Mouse (Mus musculus) CH12.LX (cell line): Measurements from ENCODE around the gene Adcy10. TPM values are rescaled to one million over a fixed set of nuclear protein-coding genes. Genes with fewer than 3 reads are reported as not detected.

Experiments used
- DNase-seq: peaks from one replicate; pipeline ENCODE4 v3.0.0-alpha.2; 2013; ENCODE audit errors: extremely low read depth
- H3K27ac ChIP-seq: 2 replicates; pipeline ENCODE4 v1.5.1; 2012; ENCODE audit warnings: low read depth, mild to moderate bottlenecking, control low read depth, moderate library complexity; ENCODE audit not compliant: insufficient read depth
- H3K27me3 ChIP-seq: replicated peaks from 2 replicates; pipeline ENCODE3; 2012; ENCODE audit warnings: inconsistent platforms
- H3K36me3 ChIP-seq, 2 experiments: replicated peaks in 1 of 2; 2 replicates each; pipeline versions ENCODE3 to v1.6.1; 2012; ENCODE audit warnings: inconsistent platforms in 1 of 2, low read length in 1 of 2, mild to moderate bottlenecking in 1 of 2, mixed read lengths in 1 of 2, moderate library complexity in 1 of 2; ENCODE audit not compliant: control insufficient read depth in 1 of 2, insufficient read depth in 1 of 2
- H3K4me1 ChIP-seq, 2 experiments: 2 replicates each; pipeline ENCODE4 v1.6.1; 2012; ENCODE audit warnings: inconsistent platforms in 1 of 2, moderate library complexity in 1 of 2; ENCODE audit not compliant: insufficient read depth in 2 of 2, control insufficient read depth in 1 of 2
- H3K4me2 ChIP-seq: 2 replicates; pipeline ENCODE4 v1.6.1; 2012; ENCODE audit warnings: low read depth, mild to moderate bottlenecking, control low read depth; ENCODE audit not compliant: poor library complexity, insufficient read depth, severe bottlenecking
- H3K4me3 ChIP-seq, 3 experiments: fragments of 150-350 bp in 1 of 3; sonication (generic) in 1 of 3; replicated peaks in 1 of 3; 2 replicates each; pipeline versions ENCODE3 to v1.5.1; 2011 to 2012; ENCODE audit warnings: low read depth in 2 of 3, low read length in 2 of 3, mild to moderate bottlenecking in 2 of 3, moderate library complexity in 2 of 3, control low read depth in 1 of 3, improper control_type of control experiment in 1 of 3, inconsistent platforms in 1 of 3, mixed read lengths in 1 of 3; ENCODE audit not compliant: poor library complexity in 1 of 3
- H3K79me2 ChIP-seq: replicated peaks from 2 replicates; pipeline ENCODE4 v1.6.1; 2012; ENCODE audit warnings: mild to moderate bottlenecking, moderate library complexity; ENCODE audit not compliant: control insufficient read depth, poor library complexity, insufficient read depth, severe bottlenecking; ENCODE audit errors: extremely low read depth
- H3K9ac ChIP-seq: 2 replicates; pipeline ENCODE4 v1.6.1; 2012; ENCODE audit warnings: low read depth, mild to moderate bottlenecking, control low read depth, moderate library complexity; ENCODE audit not compliant: insufficient read depth
- H3K9me3 ChIP-seq: replicated peaks from 2 replicates; pipeline ENCODE3; 2012; ENCODE audit warnings: low read length, inconsistent platforms, mixed read lengths
- BHLHE40 ChIP-seq: IDR thresholded peaks from 2 replicates; pipeline ENCODE4 v1.6.1; 2011; ENCODE audit warnings: mild to moderate bottlenecking, low read depth, low read length, improper control_type of control experiment
- CTCF ChIP-seq, 2 experiments: IDR thresholded peaks in 1 of 2; conservative IDR thresholded peaks in 1 of 2; 2 replicates each; pipeline ENCODE4 v1.5.1; 2011 to 2012; ENCODE audit warnings: low read depth in 2 of 2, low read length in 2 of 2, improper control_type of control experiment in 1 of 2, inconsistent platforms in 1 of 2, mild to moderate bottlenecking in 1 of 2, moderate library complexity in 1 of 2
- E2F4 ChIP-seq: IDR thresholded peaks from 2 replicates; pipeline ENCODE4 v1.6.1; 2011; ENCODE audit warnings: low read depth, low read length, improper control_type of control experiment; ENCODE audit not compliant: insufficient replicate concordance
- ELF1 ChIP-seq: IDR thresholded peaks from 2 replicates; pipeline ENCODE4 v1.6.1; 2014; ENCODE audit warnings: low read depth, mild to moderate bottlenecking, inconsistent platforms, low read length, improper control_type of control experiment
- GABPA ChIP-seq: IDR thresholded peaks from 2 replicates; pipeline ENCODE4 v1.6.1; 2012; ENCODE audit warnings: low read depth, low read length, improper control_type of control experiment, inconsistent platforms; ENCODE audit not compliant: insufficient replicate concordance
- HCFC1 ChIP-seq: IDR thresholded peaks from 2 replicates; pipeline ENCODE4 v1.6.1; 2012; ENCODE audit warnings: low read depth, mild to moderate bottlenecking, inconsistent platforms, low read length, improper control_type of control experiment
- KAT2A ChIP-seq: IDR thresholded peaks from 2 replicates; pipeline ENCODE4 v1.6.1; 2012; ENCODE audit warnings: low read length, improper control_type of control experiment, inconsistent platforms; ENCODE audit not compliant: insufficient replicate concordance
- MAX ChIP-seq: IDR thresholded peaks from 2 replicates; pipeline ENCODE4 v1.6.1; 2011; ENCODE audit warnings: low read length, improper control_type of control experiment
- MXI1 ChIP-seq: IDR thresholded peaks from 2 replicates; pipeline ENCODE4 v1.6.1; 2011; ENCODE audit warnings: mild to moderate bottlenecking, low read depth, low read length, improper control_type of control experiment
- NELFE ChIP-seq: IDR thresholded peaks from 2 replicates; pipeline ENCODE4 v1.6.1; 2011; ENCODE audit warnings: low read depth, low read length, improper control_type of control experiment
- NRF1 ChIP-seq: IDR thresholded peaks from 2 replicates; pipeline ENCODE4 v1.6.1; 2014; ENCODE audit warnings: low read depth, mild to moderate bottlenecking, inconsistent platforms, low read length, improper control_type of control experiment, moderate library complexity
- PAX5 ChIP-seq: IDR thresholded peaks from 2 replicates; pipeline ENCODE4 v1.6.1; 2012; ENCODE audit warnings: low read length, inconsistent platforms, mixed read lengths
- POLR2AphosphoS2 ChIP-seq: IDR thresholded peaks from 2 replicates; pipeline ENCODE4 v1.6.1; 2011; ENCODE audit warnings: low read depth, low read length, improper control_type of control experiment
- RAD21 ChIP-seq: IDR thresholded peaks from 2 replicates; pipeline ENCODE4 v1.6.1; 2011; ENCODE audit warnings: low read depth, mild to moderate bottlenecking, low read length, improper control_type of control experiment, moderate library complexity
- SMC3 ChIP-seq: IDR thresholded peaks from 2 replicates; pipeline ENCODE4 v1.6.1; 2011; ENCODE audit warnings: low read depth, low read length, improper control_type of control experiment
- TBP ChIP-seq: conservative IDR thresholded peaks from 2 replicates; pipeline ENCODE4 v1.6.1; 2011; ENCODE audit warnings: low read depth, low read length, improper control_type of control experiment
- TCF12 ChIP-seq: IDR thresholded peaks from 2 replicates; pipeline ENCODE4 v1.6.1; 2014; ENCODE audit warnings: low read depth, mild to moderate bottlenecking, inconsistent platforms, low read length, improper control_type of control experiment
- UBTF ChIP-seq: IDR thresholded peaks from 2 replicates; pipeline ENCODE4 v1.6.1; 2012; ENCODE audit warnings: low read depth, mild to moderate bottlenecking, inconsistent platforms, low read length, improper control_type of control experiment, moderate library complexity
- USF1 ChIP-seq: IDR thresholded peaks from 2 replicates; pipeline ENCODE4 v1.6.1; 2014; ENCODE audit warnings: low read depth, mild to moderate bottlenecking, inconsistent platforms, low read length, improper control_type of control experiment
- USF2 ChIP-seq: conservative IDR thresholded peaks from 2 replicates; pipeline ENCODE4 v1.6.1; 2011; ENCODE audit warnings: low read depth, low read length, improper control_type of control experiment
- ZMIZ1 ChIP-seq: IDR thresholded peaks from 2 replicates; pipeline ENCODE4 v1.6.1; 2012; ENCODE audit warnings: low read depth, mild to moderate bottlenecking, inconsistent platforms, low read length, improper control_type of control experiment
- ZNF384 ChIP-seq: IDR thresholded peaks from 2 replicates; pipeline ENCODE4 v1.6.1; 2012; ENCODE audit warnings: low read depth, low read length, improper control_type of control experiment, inconsistent platforms
- dilution Hi-C: fragments of 300-500 bp; cut with MboI; formaldehyde crosslinking; loops from 2 replicates; pipeline ENCODE4 v1.14.3; 2020; ENCODE audit warnings: low sequenced_read_pairs; ENCODE audit not compliant: extremely low pct_unique_long_range_greater_than_20kb, extremely low pct_ligation_motif_present
- in situ Hi-C: fragments of 300-500 bp; cut with MboI; formaldehyde crosslinking; loops from 3 replicates; pipeline ENCODE4 v1.14.3; 2019; ENCODE audit warnings: low sequenced_read_pairs, low pct_ligation_motif_present, low pct_unique_long_range_greater_than_20kb, mixed read lengths
- polyA plus RNA-seq: library from polyadenylated mRNA; unstranded; fragments of >175 nt; gene quantifications from 2 replicates; pipeline ENCODE4 v1.2.1, GENCODE M21; 2012; ENCODE audit warnings: low read depth; ENCODE audit not compliant: insufficient read length
- total RNA-seq, 2 experiments: library from RNA; depleted of rRNA; stranded (reverse); fragments of 300-350 nt in 1 of 2; fragments of >200 nt in 1 of 2; gene quantifications; 2 replicates each; pipeline ENCODE4 v1.2.3; 2012 to 2014

Adcy10 gene
- total and polyA plus RNA-seq, 3 experiments, result 0.13 TPM; not detected in 2

DNA sequence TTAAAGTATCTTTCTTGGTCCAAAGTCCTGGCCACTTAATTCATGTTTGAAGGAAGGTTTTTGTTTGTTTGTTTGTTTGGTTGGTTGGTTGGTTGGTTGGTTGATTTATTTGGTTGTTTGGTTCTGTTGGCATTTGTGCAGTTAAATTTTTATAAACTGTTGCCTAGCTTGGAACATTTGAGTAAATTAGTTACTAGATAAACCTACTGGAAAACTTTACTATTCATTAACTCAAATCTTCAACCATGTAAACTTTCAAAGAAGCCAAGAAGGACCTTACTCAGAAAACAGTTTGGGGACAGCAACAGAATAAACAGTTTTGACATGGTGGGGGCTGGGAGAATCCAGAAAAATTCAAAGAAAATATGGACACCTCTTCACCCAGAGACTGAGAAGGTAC lies 16.0 kb upstream of the Adcy10 start:
- no peaks in the 10 kb centered on the region for H3K36me3 ChIP-seq
- no peak overlapping the region for H3K4me2 ChIP-seq
- no peaks in the 10 kb centered on the region for H3K79me2 ChIP-seq
- H3K9me3 ChIP-seq, result no peaks in the 10 kb centered on the region
- H3K27me3 ChIP-seq, result no peaks in the 10 kb centered on the region
- no peak for DNase-seq
- peaks cover 0 to 21% of the 10 kb centered on the region in 2 experiments; a peak in 3 of 4 replicates for H3K4me1 ChIP-seq
- no peak overlapping the region for H3K9ac ChIP-seq
- H3K4me3 ChIP-seq, result no peak overlapping the region
- in situ Hi-C loops, result no loop called here
- no peak overlapping the region for H3K27ac ChIP-seq
- TF ChIP-seq TBP (no peak), MAX (no peak), USF1 (no peak), NRF1 (no peak), NELFE (no peak), MXI1 (no peak), E2F4 (no peak), GABPA (no peak)
- dilution Hi-C loops, result no loop called here

DNA sequence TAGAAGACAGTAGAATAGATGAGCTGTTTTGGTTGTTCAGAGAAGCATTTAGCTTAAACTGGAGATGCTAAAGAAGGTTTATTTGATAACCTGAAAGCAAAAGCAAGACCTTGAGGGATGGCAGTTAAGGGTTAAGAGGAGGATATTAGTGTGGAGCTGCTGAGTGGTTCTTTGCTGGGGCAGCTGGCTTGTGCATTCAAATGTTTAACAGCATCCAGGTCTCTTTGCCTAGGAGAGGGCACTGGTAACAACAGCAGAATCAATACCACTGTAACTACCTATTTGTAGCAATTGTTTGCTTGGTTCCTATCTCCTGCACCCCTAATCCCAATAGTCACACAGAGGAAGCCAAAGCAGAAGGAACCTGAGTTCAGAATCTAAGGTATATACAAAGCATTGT lies 15.3 kb upstream of the Adcy10 start:
- no peaks in the 10 kb centered on the region for H3K79me2 ChIP-seq
- H3K27me3 ChIP-seq, result no peaks in the 10 kb centered on the region
- no peak overlapping the region for H3K4me3 ChIP-seq
- H3K4me2 ChIP-seq, result no peak overlapping the region
- H3K9ac ChIP-seq, result no peak overlapping the region
- H3K9me3 ChIP-seq, result no peaks in the 10 kb centered on the region
- TF ChIP-seq UBTF, result no peak
- no peak for TF ChIP-seq POLR2AphosphoS2
- TF ChIP-seq TCF12, result no peak
- TF ChIP-seq BHLHE40, result no peak
- TF ChIP-seq PAX5, result no peak
- no peak for TF ChIP-seq USF1
- TF ChIP-seq TBP, result no peak
- TF ChIP-seq ZMIZ1, result no peak
- TF ChIP-seq USF2, result no peak
- no peak for TF ChIP-seq RAD21
- no peak for TF ChIP-seq ELF1
- no peak for TF ChIP-seq NRF1
- TF ChIP-seq SMC3, result no peak
- no peak for TF ChIP-seq KAT2A
- TF ChIP-seq CTCF (conservative IDR thresholded peaks at IDR 0.05 in 1 of 2, IDR thresholded peaks at IDR 0.05 in 1 of 2; ENCODE audit: low read depth in 2 of 2, low read length in 2 of 2), result no peak
- TF ChIP-seq HCFC1, result no peak
- no peak for TF ChIP-seq GABPA
- TF ChIP-seq ZNF384, result no peak
- no peak for DNase-seq
- in situ Hi-C loops, result no loop called here
- H3K4me1 ChIP-seq, result peaks cover 0 to 21% of the 10 kb centered on the region in 2 experiments; a peak in 3 of 4 replicates
- H3K27ac ChIP-seq, result no peak overlapping the region
- dilution Hi-C loops, result no loop called here
- H3K36me3 ChIP-seq, result no peaks in the 10 kb centered on the region
